Mouse (Mus musculus): ENCODE measurements at regions not wholly inside any gene's neighbourhood (a gene's known extent, or its start where the extent isn't known, plus 50 kb on each side); places are given as distances from the start of the nearest gene placed in this dataset.

- no peak overlapping the region for H3K4me2 ChIP-seq
- H3K27me3 ChIP-seq, result 0 out of 2 replicates have a peak, but pooled peaks cover 5% of the 10 kb centered on the region
- no peak overlapping the region for H3K27ac ChIP-seq (replicated peaks)
- H3K4me3 ChIP-seq, result no peak overlapping the region
- no peak for ATAC-seq (ENCODE audit: low FRiP score, low read depth)
- H3K4me1 ChIP-seq (replicated peaks), result no peaks in the 10 kb centered on the region; the same call in 1 of the 2 replicates
- no peaks in the 10 kb centered on the region for H3K9me3 ChIP-seq
- no peaks in the 10 kb centered on the region for H3K36me3 ChIP-seq
- WGBS, result 88% methylated on average over 4 of the region's 4 CpGs
- H3K9ac ChIP-seq, result no peak overlapping the region
These were observed 223.7 kb upstream of the Bmper start for GRCm38 (mm10) chr9:22999181-22999580.

GRCm38 (mm10) chr9:23000200-23000599, 222.7 kb upstream of the Bmper start:
- WGBS, result 84% methylated on average over 3 of the region's 3 CpGs
- H3K4me2 ChIP-seq, result no peak overlapping the region

GRCm38 (mm10) chr9:23003195-23004061, 219.4 kb upstream of the Bmper start:
- Histone ChIP-seq H3K9me3 (no peaks in the 10 kb centered on the region), H3K9ac (no peak overlapping the region), H3K4me3 (no peak overlapping the region), H3K27ac (replicated peaks) (no peak overlapping the region), H3K36me3 (no peaks in the 10 kb centered on the region), H3K4me2 (no peak overlapping the region), H3K4me1 (replicated peaks) (peaks cover 10% of the 10 kb centered on the region; the same call in 1 of the 2 replicates), H3K27me3 (0 out of 2 replicates have a peak, but pooled peaks cover 15% of the 10 kb centered on the region)
- ATAC-seq (ENCODE audit: low FRiP score, low read depth), result no peak
- 59% methylated on average over 14 of the region's 14 CpGs for WGBS

More at GRCm38 (mm10) chr9:23000200-23000599, 222.7 kb upstream of the Bmper start:
- Histone ChIP-seq H3K27me3 (0 out of 2 replicates have a peak, but pooled peaks cover 5% of the 10 kb centered on the region), H3K27ac (replicated peaks) (no peak overlapping the region), H3K4me1 (replicated peaks) (peaks cover 6% of the 10 kb centered on the region; the same call in 1 of the 2 replicates), H3K4me3 (no peak overlapping the region), H3K9me3 (no peaks in the 10 kb centered on the region), H3K36me3 (no peaks in the 10 kb centered on the region), H3K9ac (no peak overlapping the region)
- no peak for ATAC-seq (ENCODE audit: low FRiP score, low read depth)

GRCm38 (mm10) chr9:23005005-23005404, 217.9 kb upstream of the Bmper start:
- Histone ChIP-seq H3K9ac (no peak overlapping the region), H3K4me3 (no peak overlapping the region), H3K27ac (replicated peaks) (no peak overlapping the region), H3K36me3 (no peaks in the 10 kb centered on the region), H3K4me1 (replicated peaks) (peaks cover 18% of the 10 kb centered on the region), H3K9me3 (no peaks in the 10 kb centered on the region), H3K27me3 (0 out of 2 replicates have a peak, but pooled peaks cover 15% of the 10 kb centered on the region), H3K4me2 (no peak overlapping the region)
- WGBS, result 32% methylated on average over 7 of the region's 7 CpGs
- no peak for ATAC-seq (ENCODE audit: low FRiP score, low read depth)

GRCm38 (mm10) chr9:23009462-23010183, 213.3 kb upstream of the Bmper start:
- Histone ChIP-seq H3K27me3 (0 out of 2 replicates have a peak, but pooled peaks cover 13% of the 10 kb centered on the region), H3K4me1 (replicated peaks) (peaks cover 37% of the 10 kb centered on the region), H3K4me2 (peak overlapping the region; percentile 48), H3K36me3 (no peaks in the 10 kb centered on the region), H3K9me3 (no peaks in the 10 kb centered on the region), H3K9ac (peak overlapping the region; percentile 9; the same call in 1 of the 2 replicates), H3K27ac (replicated peaks) (no peak overlapping the region), H3K4me3 (0 out of 2 replicates have a peak overlapping the region, but pooled peaks have one; percentile 6)
- WGBS, result 5% methylated on average over 24 of the region's 24 CpGs
- ATAC-seq (ENCODE audit: low FRiP score, low read depth), result 0 out of 2 replicates have a peak, but pooled peaks have one; percentile 51

GRCm38 (mm10) chr9:23011316-23011959, 211.4 kb upstream of the Bmper start:
- no peak overlapping the region for H3K9ac ChIP-seq
- H3K4me2 ChIP-seq, result no peak overlapping the region
- 0 out of 2 replicates have a peak, but pooled peaks cover 10% of the 10 kb centered on the region for H3K27me3 ChIP-seq
- no peaks in the 10 kb centered on the region for H3K36me3 ChIP-seq
- H3K4me1 ChIP-seq (replicated peaks), result peaks cover 29% of the 10 kb centered on the region
- no peaks in the 10 kb centered on the region for H3K9me3 ChIP-seq
- no peak overlapping the region for H3K27ac ChIP-seq (replicated peaks)
- H3K4me3 ChIP-seq, result no peak overlapping the region
- WGBS, result 10% methylated on average over 7 of the region's 7 CpGs
- peak; percentile 61 for ATAC-seq (ENCODE audit: low FRiP score, low read depth)

- Histone ChIP-seq H3K4me1 (replicated peaks) (peaks cover 29% of the 10 kb centered on the region), H3K9me3 (no peaks in the 10 kb centered on the region), H3K27me3 (0 out of 2 replicates have a peak, but pooled peaks cover 7% of the 10 kb centered on the region), H3K27ac (replicated peaks) (no peak overlapping the region), H3K36me3 (no peaks in the 10 kb centered on the region), H3K9ac (no peak overlapping the region), H3K4me3 (no peak overlapping the region), H3K4me2 (no peak overlapping the region)
- WGBS, result 14% methylated on average over 5 of the region's 5 CpGs
- no peak for ATAC-seq (ENCODE audit: low FRiP score, low read depth)
These were observed 210.7 kb upstream of the Bmper start for GRCm38 (mm10) chr9:23012130-23012529.

GRCm38 (mm10) chr9:23016733-23017132, 206.1 kb upstream of the Bmper start:
- H3K9ac ChIP-seq, result no peak overlapping the region
- 94% methylated on average over 1 of the region's 1 CpGs for WGBS
- H3K4me2 ChIP-seq, result no peak overlapping the region
- ATAC-seq (ENCODE audit: low FRiP score, low read depth), result no peak
- H3K9me3 ChIP-seq, result no peaks in the 10 kb centered on the region
- no peak overlapping the region for H3K4me3 ChIP-seq
- H3K36me3 ChIP-seq, result no peaks in the 10 kb centered on the region
- H3K4me1 ChIP-seq (replicated peaks), result peaks cover 7% of the 10 kb centered on the region
- H3K27ac ChIP-seq (replicated peaks), result no peak overlapping the region
- H3K27me3 ChIP-seq, result 0 out of 2 replicates have a peak, but pooled peaks cover 3% of the 10 kb centered on the region

- no peak for ATAC-seq (ENCODE audit: low FRiP score, low read depth)
- 96% methylated on average over 5 of the region's 5 CpGs for WGBS
These were observed 198.8 kb upstream of the Bmper start for GRCm38 (mm10) chr9:23024061-23024460.

GRCm38 (mm10) chr9:23025247-23025646, 197.6 kb upstream of the Bmper start:
- Histone ChIP-seq H3K9me3 (no peaks in the 10 kb centered on the region), H3K27me3 (no peaks in the 10 kb centered on the region)
- ATAC-seq (ENCODE audit: low FRiP score, low read depth), result no peak

More at GRCm38 (mm10) chr9:23024061-23024460, 198.8 kb upstream of the Bmper start:
- no peak overlapping the region for H3K27ac ChIP-seq (replicated peaks)
- no peak overlapping the region for H3K4me3 ChIP-seq
- no peaks in the 10 kb centered on the region for H3K27me3 ChIP-seq
- no peak overlapping the region for H3K9ac ChIP-seq
- peaks cover 4% of the 10 kb centered on the region; the same call in 1 of the 2 replicates for H3K4me1 ChIP-seq (replicated peaks)
- no peak overlapping the region for H3K4me2 ChIP-seq
- H3K9me3 ChIP-seq, result no peaks in the 10 kb centered on the region
- no peaks in the 10 kb centered on the region for H3K36me3 ChIP-seq

More at GRCm38 (mm10) chr9:23025247-23025646, 197.6 kb upstream of the Bmper start:
- no peak overlapping the region for H3K4me2 ChIP-seq
- H3K27ac ChIP-seq (replicated peaks), result no peak overlapping the region
- no peaks in the 10 kb centered on the region for H3K36me3 ChIP-seq
- peaks cover 4% of the 10 kb centered on the region; the same call in 1 of the 2 replicates for H3K4me1 ChIP-seq (replicated peaks)
- 94% methylated on average over 8 of the region's 8 CpGs for WGBS
- no peak overlapping the region for H3K4me3 ChIP-seq
- H3K9ac ChIP-seq, result no peak overlapping the region
